Mouse (Mus musculus) forebrain, embryonic 16.5 days (tissue): Measurements from ENCODE around the gene Rnf208. TPM values are rescaled to one million over a fixed set of nuclear protein-coding genes. Genes with fewer than 3 reads are reported as not detected.
"Not testable (repeated sequence)": the region's sequence is repeated elsewhere in the genome, so short reads cannot be mapped to it uniquely, and the experiment has no call there.

Experiments used
- ATAC-seq: fragments of 200-750 bp; cut with Nextera tagmentation; 2 replicates; pipeline ENCODE4 v1.8.0; 2017; ENCODE audit warnings: mild to moderate bottlenecking, moderate library complexity
- H3K27ac ChIP-seq: fragments of 300-500 bp; sonication (generic); 2 replicates; pipeline ENCODE4 v1.5.1; 2014; ENCODE audit warnings: low read length, control low read depth
- H3K27me3 ChIP-seq: fragments of 300-500 bp; sonication (generic); replicated peaks from 2 replicates; pipeline ENCODE4 v1.6.1; 2014; ENCODE audit warnings: low read length; ENCODE audit not compliant: control insufficient read depth, insufficient read depth
- H3K36me3 ChIP-seq: fragments of 300-500 bp; sonication (generic); 2 replicates; pipeline ENCODE4 v1.6.1; 2014; ENCODE audit not compliant: control insufficient read depth, insufficient read depth
- H3K4me1 ChIP-seq: fragments of 300-500 bp; sonication (generic); replicated peaks from 2 replicates; pipeline ENCODE4 v1.6.1; 2014; ENCODE audit warnings: low read length; ENCODE audit not compliant: control insufficient read depth, insufficient read depth
- H3K4me2 ChIP-seq: fragments of 300-500 bp; sonication (generic); 2 replicates; pipeline ENCODE4 v1.6.1; 2014; ENCODE audit warnings: mild to moderate bottlenecking, low read length, control low read depth
- H3K4me3 ChIP-seq: fragments of 300-500 bp; sonication (generic); replicated peaks from 2 replicates; pipeline ENCODE4 v1.5.1; 2014; ENCODE audit warnings: mild to moderate bottlenecking, low read length, control low read depth
- H3K9ac ChIP-seq: fragments of 300-500 bp; sonication (generic); replicated peaks from 2 replicates; pipeline ENCODE4 v1.6.1; 2014; ENCODE audit warnings: low read depth, low read length, control low read depth
- H3K9me3 ChIP-seq: fragments of 300-500 bp; sonication (generic); 2 replicates; pipeline ENCODE4 v1.6.1; 2016; ENCODE audit warnings: low read length; ENCODE audit not compliant: control insufficient read depth
- WGBS: fragments of 180-500 bp; shearing (Covaris S2); extraction: QIAGEN DNeasy Blood & Tissue Kit; methylation state at CpG from one replicate; pipeline ENCODE4 v1.1.7; 2014; 5-methylcytosine and 5-hydroxymethylcytosine counted together
- polyA plus RNA-seq: library from polyadenylated mRNA; unstranded; fragments of >200 nt; fragmentation: Nextera tagmentation; extraction: Ambion mirVana; gene quantifications from 2 replicates; pipeline ENCODE4 v1.2.1, GENCODE M21; 2015

The Rnf208 gene
- polyA plus RNA-seq, 1 experiment from 2014 or later = 106 TPM

DNA sequence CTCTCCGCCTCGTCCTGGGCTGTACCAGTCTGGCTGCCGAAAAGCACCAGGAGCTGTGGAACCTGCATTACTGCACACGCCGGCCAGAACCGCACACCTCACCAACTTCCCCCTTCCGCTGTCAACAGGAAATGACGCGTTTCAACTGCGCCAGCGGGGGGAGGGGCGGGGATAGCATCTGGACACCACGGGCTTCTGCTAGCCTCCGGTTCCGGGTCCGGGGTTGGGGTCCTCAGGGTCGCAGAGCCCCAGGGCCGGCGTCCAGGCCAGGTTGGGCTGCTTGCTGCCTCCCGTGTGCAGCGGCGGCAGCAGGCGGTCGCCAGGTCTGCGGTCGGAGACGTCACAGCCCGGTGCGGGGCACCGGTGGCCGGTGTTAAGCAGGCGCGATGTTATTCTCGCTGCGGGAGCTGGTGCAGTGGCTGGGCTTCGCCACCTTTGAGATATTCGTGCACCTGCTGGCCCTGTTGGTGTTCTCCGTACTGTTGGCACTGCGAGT lies 13.3 kb downstream of the Rnf208 start, which contains the start of gene Tmem203:
Gene Tmem203 (plus strand): TSS at position 156 of the 496 bp plus-strand sequence.
- Histone ChIP-seq H3K27me3 (no peaks in the 10 kb centered on the region), H3K4me1 (peaks cover 21% of the 10 kb centered on the region), H3K9ac (peak within 1 kb of the TSS; percentile 91), H3K4me2 (peak within 1 kb of the TSS; percentile 95), H3K36me3 (0 out of 2 replicates have a peak, but pooled peaks cover 3% of the 10 kb centered on the region), H3K9me3 (no peaks in the 10 kb centered on the region), H3K27ac (peak within 1 kb of the TSS; percentile 81), H3K4me3 (peak within 1 kb of the TSS; percentile 97)
- under 1% methylated on average over 39 of the region's 39 CpGs for WGBS
- ATAC-seq = peak; percentile 92

- not testable (repeated sequence) for ATAC-seq
- WGBS = 60% methylated on average over 11 of the region's 12 CpGs
- H3K9ac ChIP-seq = peak overlapping the region; percentile 91
These were observed 14.5 kb downstream of the Rnf208 start for GRCm38 (mm10) chr2:25256443-25257109.

DNA sequence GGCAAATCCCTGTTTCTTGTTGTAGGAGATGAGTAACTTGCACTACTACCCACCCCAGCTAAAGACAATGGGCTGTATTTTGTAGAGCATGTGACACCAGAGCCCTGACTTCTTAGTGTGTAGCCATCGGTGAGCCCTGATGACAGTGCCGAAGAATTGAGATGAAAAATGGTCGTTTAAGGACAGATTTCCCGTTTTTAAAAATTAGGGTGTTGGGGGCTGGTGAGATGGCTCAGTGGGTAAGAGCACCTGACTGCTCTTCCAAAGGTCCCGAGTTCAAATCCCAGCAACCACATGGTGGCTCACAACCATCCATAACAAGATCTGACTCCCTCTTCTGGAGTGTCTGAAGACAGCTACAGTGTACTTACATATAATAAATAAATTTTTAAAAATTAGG lies 15.2 kb downstream of the Rnf208 start:
- not testable (repeated sequence) for H3K27ac ChIP-seq, H3K9ac ChIP-seq, ATAC-seq, H3K9me3 ChIP-seq, H3K4me2 ChIP-seq, H3K4me3 ChIP-seq, H3K27me3 ChIP-seq, H3K36me3 ChIP-seq
- peaks cover 24% of the 10 kb centered on the region for H3K4me1 ChIP-seq
- 87% methylated on average over 5 of the region's 5 CpGs for WGBS

More at GRCm38 (mm10) chr2:25256443-25257109, 14.5 kb downstream of the Rnf208 start:
- not testable (repeated sequence) for H3K27ac ChIP-seq, H3K9me3 ChIP-seq, H3K27me3 ChIP-seq, H3K36me3 ChIP-seq
- H3K4me1 ChIP-seq = peaks cover 21% of the 10 kb centered on the region
- peak overlapping the region; percentile 97 for H3K4me3 ChIP-seq
- H3K4me2 ChIP-seq = peak overlapping the region; percentile 95

DNA sequence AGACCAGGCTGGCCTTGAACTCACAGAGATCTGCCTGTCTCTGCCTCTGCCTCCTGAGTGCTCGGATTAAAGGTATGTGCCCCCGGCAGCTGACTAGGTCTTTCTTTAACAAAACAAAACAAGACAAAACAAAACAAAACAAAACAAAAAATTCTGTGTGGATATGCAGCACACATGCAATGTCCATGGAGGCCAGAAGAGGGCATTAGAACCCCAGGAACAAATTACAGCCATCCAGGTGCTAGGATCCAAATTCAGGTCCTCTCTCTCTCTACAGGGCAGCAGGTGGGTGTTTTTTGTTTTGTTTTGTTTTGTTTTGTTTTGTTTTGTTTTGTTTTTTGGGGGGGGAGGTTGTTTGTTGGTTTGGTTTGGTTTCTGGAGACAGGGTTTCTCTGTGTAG lies 16.8 kb downstream of the Rnf208 start:
- no peaks in the 10 kb centered on the region for H3K9me3 ChIP-seq
- WGBS = 50% methylated on average over 2 of the region's 2 CpGs

DNA sequence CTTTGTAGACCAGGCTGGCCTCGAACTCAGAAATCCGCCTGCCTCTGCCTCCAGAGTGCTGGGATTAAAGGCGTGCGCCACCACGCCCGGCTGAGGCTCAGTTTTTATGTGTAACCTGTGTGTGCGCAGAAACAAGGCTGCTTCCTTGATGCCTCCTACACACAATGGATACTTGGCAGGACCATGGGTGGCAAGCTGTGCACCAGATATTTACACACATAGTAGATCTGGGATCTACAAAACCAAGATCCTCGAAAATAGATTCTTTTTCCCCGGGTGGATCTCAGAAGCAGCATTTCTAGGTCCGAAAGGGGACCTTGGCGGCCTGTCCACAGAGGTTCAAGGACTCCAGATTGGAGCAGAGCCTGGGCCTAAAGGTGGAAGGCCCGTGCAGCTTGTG lies 19.8 kb downstream of the Rnf208 start:
- Histone ChIP-seq H3K4me2 (peak overlapping the region; percentile 99), H3K27ac (peak overlapping the region; percentile 70), H3K27me3 (no peaks in the 10 kb centered on the region; the same call in 1 of the 2 replicates), H3K9ac (peak overlapping the region; percentile 62), H3K36me3 (no peaks in the 10 kb centered on the region), H3K4me1 (peaks cover 46% of the 10 kb centered on the region), H3K4me3 (peak overlapping the region; percentile 67), H3K9me3 (no peaks in the 10 kb centered on the region)
- WGBS = 48% methylated on average over 12 of the region's 12 CpGs
- 0 out of 2 replicates have a peak, but pooled peaks have one; percentile 1 for ATAC-seq

More for the DNA sequence above, 16.8 kb downstream of the Rnf208 start:
- H3K27me3 ChIP-seq = no peaks in the 10 kb centered on the region; the same call in 1 of the 2 replicates
- ATAC-seq = no peak
- no peaks in the 10 kb centered on the region for H3K36me3 ChIP-seq
- H3K4me2 ChIP-seq = no peak overlapping the region
- no peak overlapping the region for H3K27ac ChIP-seq
- peaks cover 34% of the 10 kb centered on the region for H3K4me1 ChIP-seq
- H3K9ac ChIP-seq = no peak overlapping the region
- no peak overlapping the region for H3K4me3 ChIP-seq

DNA sequence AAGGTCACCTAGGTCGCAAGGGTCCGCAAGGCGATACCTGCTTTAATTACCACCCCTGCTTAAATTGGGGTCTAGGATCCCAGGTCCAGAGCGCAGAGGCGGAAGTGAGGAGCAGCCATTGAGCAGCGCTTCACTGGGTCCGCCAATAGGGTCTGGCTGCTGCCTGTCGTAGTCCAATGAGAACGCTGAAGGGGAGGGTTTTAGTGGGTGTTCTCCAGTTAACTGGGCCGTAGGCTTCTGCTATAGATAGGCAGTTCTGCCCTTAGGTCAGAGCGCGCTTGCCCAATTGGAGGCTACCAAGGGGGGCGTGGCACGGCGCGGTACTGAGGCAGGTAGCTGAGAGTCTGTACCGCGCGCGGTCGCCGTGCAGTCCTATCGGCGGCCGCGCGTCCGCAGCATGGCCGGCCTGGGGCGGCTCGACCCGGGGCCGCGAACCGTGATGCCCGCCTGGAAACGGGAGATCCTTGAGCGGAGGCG lies 20.3 kb downstream of the Rnf208 start, which contains the start of gene Tprn:
Gene Tprn (plus strand): TSS at position 328 of the 477 bp plus-strand sequence.
- Histone ChIP-seq H3K9me3 (no peaks in the 10 kb centered on the region), H3K9ac (peak within 1 kb of the TSS; percentile 74), H3K27me3 (no peaks in the 10 kb centered on the region; the same call in 1 of the 2 replicates), H3K27ac (peak within 1 kb of the TSS; percentile 70), H3K4me3 (peak within 1 kb of the TSS; percentile 67), H3K4me2 (peak within 1 kb of the TSS; percentile 99), H3K36me3 (no peaks in the 10 kb centered on the region), H3K4me1 (peaks cover 47% of the 10 kb centered on the region)
- WGBS = under 1% methylated on average over 39 of the region's 39 CpGs
- ATAC-seq = peak; percentile 99

GRCm38 (mm10) chr2:25262795-25263622 lies 21.0 kb downstream of the Rnf208 start:
- no peaks in the 10 kb centered on the region for H3K9me3 ChIP-seq
- under 1% methylated on average over 79 of the region's 82 CpGs for WGBS
- peak; percentile 32 for ATAC-seq
- H3K27ac ChIP-seq = peak overlapping the region; percentile 48
- no peaks in the 10 kb centered on the region for H3K36me3 ChIP-seq
- H3K4me3 ChIP-seq = peak overlapping the region; percentile 67
- H3K4me2 ChIP-seq = peak overlapping the region; percentile 99
- H3K4me1 ChIP-seq = peaks cover 50% of the 10 kb centered on the region
- H3K9ac ChIP-seq = peak overlapping the region; percentile 74
- no peaks in the 10 kb centered on the region; the same call in 1 of the 2 replicates for H3K27me3 ChIP-seq

DNA sequence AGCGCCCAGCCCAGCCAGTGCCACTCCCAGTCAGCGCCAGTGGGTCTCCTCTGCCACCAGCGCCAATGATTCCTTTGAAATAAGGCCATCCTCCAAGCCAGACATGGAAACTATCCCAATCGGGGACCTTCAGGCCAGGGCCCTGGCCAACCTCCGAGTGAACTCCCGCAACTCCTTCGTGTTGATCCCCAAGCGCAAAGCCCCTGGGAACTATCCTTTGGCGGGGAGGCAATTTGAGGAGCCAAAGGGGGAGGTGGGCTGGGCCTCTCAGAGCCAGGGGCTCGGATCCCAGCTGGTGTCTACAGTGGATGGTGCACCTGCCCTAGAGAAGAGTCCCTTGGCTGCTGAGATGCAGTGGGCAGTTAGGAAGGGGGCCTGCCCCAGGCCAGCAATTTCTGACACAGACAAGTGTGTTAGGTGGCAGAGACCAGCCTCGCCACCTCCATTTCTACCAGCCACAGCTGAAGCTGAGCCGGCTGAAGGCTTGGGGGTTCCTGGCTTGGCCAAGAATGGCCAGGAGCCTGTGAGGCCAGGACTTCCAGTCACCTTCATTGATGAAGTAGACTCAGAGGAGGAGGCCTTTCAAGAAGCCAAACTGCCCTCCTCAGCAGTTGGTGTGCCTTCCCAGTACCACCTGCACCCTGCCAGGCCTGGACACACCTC lies 21.7 kb downstream of the Rnf208 start:
- ATAC-seq = no peak
- Histone ChIP-seq H3K4me3 (peak overlapping the region; percentile 67), H3K27me3 (no peaks in the 10 kb centered on the region; the same call in 1 of the 2 replicates), H3K4me2 (peak overlapping the region; percentile 99), H3K4me1 (peaks cover 50% of the 10 kb centered on the region), H3K9me3 (no peaks in the 10 kb centered on the region), H3K9ac (peak overlapping the region; percentile 74), H3K27ac (no peak overlapping the region), H3K36me3 (no peaks in the 10 kb centered on the region)
- WGBS = 18% methylated on average over 12 of the region's 12 CpGs
